Mouse (Mus musculus): ENCODE results near the gene Chek2. TPM values are rescaled to one million over a fixed set of nuclear protein-coding genes. Genes with fewer than 3 reads are reported as not detected.

Gene Chek2
- polyA plus RNA-seq (2012; rRNA removed), result 1.3 and 1.7 TPM in 2 replicates

DNA sequence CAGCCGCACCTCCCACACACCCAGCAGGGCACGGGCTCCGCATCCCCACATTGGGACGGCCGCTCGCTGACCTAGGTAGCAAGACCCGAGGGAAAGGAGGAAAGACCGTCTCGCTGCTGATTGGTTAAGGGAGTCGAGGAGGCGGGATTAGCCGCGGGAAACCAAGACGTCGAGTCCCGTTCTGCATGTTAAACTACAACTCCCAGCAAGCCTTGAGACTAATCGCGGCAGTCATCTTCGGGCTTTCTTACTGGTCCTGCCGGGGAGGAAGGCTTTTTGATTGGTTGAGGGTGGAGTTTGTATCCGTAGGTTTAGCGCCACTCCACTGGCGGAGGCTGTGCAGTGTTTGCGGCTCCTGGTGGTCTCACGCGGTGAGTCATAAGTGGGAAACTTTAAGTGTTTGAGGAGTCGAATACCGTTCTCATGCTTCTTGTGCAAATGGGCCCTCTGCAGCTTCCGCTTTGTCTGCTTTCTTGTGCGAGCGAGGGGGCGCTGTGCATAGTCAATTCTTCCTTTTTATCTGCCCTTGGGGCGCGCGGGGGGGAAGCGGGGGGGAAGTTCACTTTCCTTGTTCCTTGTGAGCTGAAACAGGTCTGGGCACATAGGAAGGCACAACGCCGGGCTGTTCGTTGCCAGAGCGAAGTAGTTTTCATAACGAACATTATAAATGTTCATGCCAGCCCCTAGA is at the start of gene Chek2, which contains the start of gene Hscb:
TSS of gene Chek2 (plus strand) at position 302 of the 688 bp plus-strand sequence.
TSS of gene Hscb (minus strand) at position 100 of the 688 bp plus-strand sequence.
- DNase-seq (ENCODE audit: extremely low spot score in 1 of 2, low spot score in 1 of 2), result peak; percentile 98 to 99

DNA sequence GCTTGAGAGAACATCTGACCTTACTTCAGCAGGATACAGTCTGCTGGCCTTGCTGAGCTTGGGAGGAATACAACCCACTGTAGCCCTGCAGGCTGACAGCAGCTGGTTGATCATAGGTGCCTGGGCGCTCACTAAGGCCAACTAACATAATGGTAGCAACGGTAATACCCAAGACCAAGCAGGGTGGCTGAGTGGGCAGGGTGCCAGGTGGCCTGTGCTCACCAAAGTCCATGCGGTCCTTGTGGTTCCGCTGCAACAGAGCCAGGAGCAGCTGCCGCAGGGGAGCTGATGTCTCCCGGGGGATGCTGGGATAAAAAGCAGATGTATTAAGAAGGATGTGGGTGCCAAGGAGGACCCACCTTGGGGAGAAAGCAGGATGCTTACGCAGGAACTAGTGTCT is 45.4 kb upstream of the Chek2 start:
- DNase-seq (ENCODE audit: extremely low spot score in 1 of 2, low spot score in 1 of 2), result no peak

DNA sequence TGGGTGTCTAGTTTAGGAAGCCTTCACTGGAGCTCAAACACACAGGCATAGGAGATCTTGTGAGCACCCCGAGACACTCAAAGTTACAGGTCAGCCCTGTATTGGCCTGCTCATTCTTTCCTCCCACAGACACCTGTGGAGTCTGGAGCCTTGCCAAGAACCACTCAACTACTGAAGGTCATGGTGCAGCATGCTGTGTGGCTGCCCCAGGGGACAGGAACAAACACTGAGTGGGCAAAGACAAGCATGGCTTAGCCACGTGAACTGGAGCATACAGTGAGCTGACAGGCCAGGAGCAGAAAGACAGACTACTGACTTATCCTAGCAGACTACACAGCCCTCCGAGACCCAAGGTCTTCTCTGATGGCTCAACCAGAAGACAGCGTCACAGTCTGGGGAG is 42.1 kb upstream of the Chek2 start:
- no peak for DNase-seq (ENCODE audit: extremely low spot score in 1 of 2, low spot score in 1 of 2)

- no peak for DNase-seq (ENCODE audit: extremely low spot score in 1 of 2, low spot score in 1 of 2)
Measured at GRCm38 (mm10) chr5:110801036-110801624, 38.6 kb upstream of the Chek2 start.

GRCm38 (mm10) chr5:110802186-110802585 is 37.6 kb upstream of the Chek2 start:
- no peak for DNase-seq (ENCODE audit: extremely low spot score in 1 of 2, low spot score in 1 of 2)

- DNase-seq (ENCODE audit: extremely low spot score in 1 of 2, low spot score in 1 of 2), result no peak
Measured at GRCm38 (mm10) chr5:110802809-110803208, 37.0 kb upstream of the Chek2 start.

DNA sequence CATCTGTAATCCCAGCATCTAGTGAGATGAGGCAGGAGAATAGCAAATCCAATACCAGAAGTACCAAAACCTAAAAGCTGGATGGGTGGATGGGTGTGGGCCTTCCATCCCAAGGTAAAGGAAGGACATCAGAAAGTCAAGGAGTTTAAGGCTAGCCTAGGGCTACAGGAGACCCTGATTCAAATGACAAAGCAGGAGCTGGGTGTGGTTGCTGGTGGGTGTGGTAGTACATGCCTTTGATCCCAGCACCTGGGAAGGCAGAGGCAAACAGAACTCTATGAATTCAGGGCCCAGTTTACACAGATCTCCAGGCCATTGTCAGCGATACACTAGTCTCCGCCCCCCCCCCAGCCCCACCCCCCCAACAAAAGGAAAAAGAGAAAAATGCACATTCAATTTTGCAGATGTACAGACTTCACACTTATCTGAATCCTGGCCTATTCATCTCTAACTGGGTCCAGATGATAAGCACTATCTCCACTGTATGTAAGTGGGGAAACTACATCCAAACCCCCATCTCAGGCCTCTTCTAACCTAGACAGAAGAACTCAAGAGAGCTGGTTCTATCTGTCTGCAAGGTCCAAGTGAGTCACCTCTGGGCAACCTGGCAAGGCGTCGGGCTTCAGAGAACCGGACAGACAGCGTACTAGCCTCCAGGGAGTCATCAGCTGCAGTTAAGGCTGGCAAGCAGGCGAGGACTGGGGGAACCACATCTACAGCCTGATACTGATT is 35.6 kb upstream of the Chek2 start:
- DNase-seq (ENCODE audit: extremely low spot score in 1 of 2, low spot score in 1 of 2), result no peak

- DNase-seq (ENCODE audit: extremely low spot score in 1 of 2, low spot score in 1 of 2), result no peak
Measured at GRCm38 (mm10) chr5:110806154-110806553, 33.6 kb upstream of the Chek2 start.

GRCm38 (mm10) chr5:110806676-110807075 is 33.1 kb upstream of the Chek2 start:
- DNase-seq (ENCODE audit: extremely low spot score in 1 of 2, low spot score in 1 of 2), result no peak

- DNase-seq (ENCODE audit: extremely low spot score in 1 of 2, low spot score in 1 of 2), result no peak
Measured at GRCm38 (mm10) chr5:110807453-110807852, 32.3 kb upstream of the Chek2 start.

- DNase-seq (ENCODE audit: extremely low spot score in 1 of 2, low spot score in 1 of 2), result peak; percentile 77 to 87
Measured at GRCm38 (mm10) chr5:110808061-110808631, 31.6 kb upstream of the Chek2 start.

GRCm38 (mm10) chr5:110808821-110809666 is 30.7 kb upstream of the Chek2 start:
- peak in 1 of 2 experiments; percentile 15 for DNase-seq (ENCODE audit: extremely low spot score in 1 of 2, low spot score in 1 of 2)

- peak; percentile 99 for DNase-seq (ENCODE audit: extremely low spot score in 1 of 2, low spot score in 1 of 2)
Measured at GRCm38 (mm10) chr5:110809667-110810325, 30.0 kb upstream of the Chek2 start, which contains the start of gene Ulk1. Ulk1 (minus strand) TSS chr5:110810097.

DNA sequence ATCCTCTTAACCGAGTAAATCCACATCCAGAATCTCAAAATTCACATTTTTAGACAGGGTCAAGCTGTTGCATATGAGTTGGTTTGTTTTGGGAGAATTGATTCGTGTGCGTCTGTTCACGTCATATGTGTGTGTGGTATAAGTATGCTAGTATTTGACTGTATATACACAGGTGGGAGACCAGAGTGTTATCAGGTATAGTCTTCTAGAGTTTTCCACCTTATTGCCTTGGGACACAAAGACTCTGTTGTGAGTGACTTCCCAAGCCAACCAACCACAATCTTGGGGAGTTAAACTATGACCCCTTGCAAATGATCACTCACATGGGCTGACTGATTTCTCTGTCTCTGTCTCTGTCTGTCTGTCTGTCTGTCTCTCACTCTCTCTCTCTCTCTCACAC is 15.4 kb upstream of the Chek2 start:
- no peak for DNase-seq (ENCODE audit: extremely low spot score in 1 of 2, low spot score in 1 of 2)

GRCm38 (mm10) chr5:110826781-110827495 is 12.8 kb upstream of the Chek2 start:
- DNase-seq (ENCODE audit: extremely low spot score in 1 of 2, low spot score in 1 of 2), result peak in 1 of 2 experiments; percentile 32

DNA sequence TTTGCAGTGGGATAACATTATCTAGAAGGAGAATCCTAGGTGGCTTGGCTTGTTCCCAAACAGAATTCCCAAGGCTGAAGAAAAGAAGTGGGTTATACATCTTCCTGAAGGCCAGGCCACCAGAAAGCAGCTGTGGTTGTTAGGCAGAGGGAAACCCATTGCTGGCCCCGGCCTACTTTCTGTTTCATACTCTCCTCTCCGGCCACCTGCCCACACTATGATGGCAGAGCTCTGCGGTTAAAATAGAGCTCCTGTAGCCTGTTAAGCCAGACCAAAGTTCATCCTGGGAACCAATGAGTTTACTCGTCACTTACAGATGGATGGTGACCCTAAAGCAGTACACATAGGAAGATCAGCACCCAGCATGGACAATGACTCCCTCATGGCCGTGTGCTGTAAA is 12.2 kb upstream of the Chek2 start:
- no peak for DNase-seq (ENCODE audit: extremely low spot score in 1 of 2, low spot score in 1 of 2)

DNA sequence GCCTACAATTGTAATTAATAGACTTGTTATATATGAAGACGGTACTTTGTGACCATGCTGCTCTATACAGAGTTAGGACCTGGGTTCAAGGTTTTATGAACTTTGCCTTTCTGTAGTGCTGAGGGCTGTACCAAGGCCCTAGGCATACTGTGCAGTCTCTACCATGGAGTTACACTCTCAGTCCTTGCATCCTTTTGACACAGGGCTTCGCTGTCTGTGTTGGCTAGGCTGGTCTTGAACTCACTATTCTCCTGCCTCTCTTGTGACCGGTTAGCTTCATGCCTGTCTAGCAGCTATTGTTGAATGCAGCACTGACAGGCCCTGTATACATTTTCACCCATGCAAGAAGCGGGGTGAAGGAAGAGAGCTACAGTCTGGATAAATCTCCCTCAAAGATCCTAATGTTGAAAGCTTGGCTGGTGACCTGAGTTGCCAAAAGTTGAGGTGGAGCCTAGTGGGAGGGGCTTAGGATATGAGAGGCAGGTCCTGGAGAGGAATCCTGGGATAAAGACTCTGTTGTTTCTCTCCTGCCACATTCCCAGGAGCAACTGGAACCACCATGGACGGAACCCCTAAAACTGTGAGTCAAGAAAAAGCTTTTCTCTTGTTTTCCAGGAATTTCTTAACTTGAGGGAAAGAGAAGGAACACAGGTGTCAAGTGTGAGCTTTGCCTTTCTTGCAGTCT is 8.6 kb upstream of the Chek2 start:
- DNase-seq (ENCODE audit: extremely low spot score in 1 of 2, low spot score in 1 of 2), result no peak

DNA sequence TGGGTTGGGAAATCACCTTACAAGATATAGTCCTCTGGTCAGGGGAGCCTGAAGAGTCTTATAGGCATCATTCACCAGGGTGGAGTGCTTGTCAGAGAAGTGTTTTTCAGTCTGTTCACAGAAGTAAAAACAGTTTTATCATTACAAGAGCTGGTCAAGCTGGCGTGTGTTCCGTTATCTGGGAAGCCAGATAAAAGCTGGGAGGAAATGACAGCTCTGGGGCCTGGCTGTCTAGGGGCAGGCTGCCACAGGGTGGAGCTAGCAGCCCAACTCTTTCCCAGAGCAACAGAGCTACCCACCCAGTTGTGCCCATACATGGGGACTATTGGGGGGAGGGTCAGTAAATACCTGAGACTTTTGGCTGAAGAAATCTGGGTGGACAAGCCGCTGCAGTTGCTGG is 3.8 kb upstream of the Chek2 start:
- DNase-seq (ENCODE audit: extremely low spot score in 1 of 2, low spot score in 1 of 2), result peak in 1 of 2 experiments; percentile 63
